Mouse (Mus musculus) adrenal gland, postnatal 10 days (tissue): ENCODE measurements around the gene Mpc1. TPM values are rescaled to one million over a fixed set of nuclear protein-coding genes. Genes with fewer than 3 reads are reported as not detected.

Source experiments
- DNase-seq: peaks from one replicate; pipeline ENCODE4 v3.0.0; 2021; ENCODE audit warnings: mixed read lengths
- long read RNA-seq, 2 experiments: library from polyadenylated mRNA; stranded (forward); transcript quantifications; one replicate each; pipeline ENCODE4 v2.0.0; 2021
- total RNA-seq, 2 experiments: library from RNA; stranded (reverse); gene quantifications; 2 replicates each; pipeline ENCODE4 v1.2.3; 2021

Mpc1 gene
- total RNA-seq = 100 to 1,000 TPM; 347 to 385 TPM
- long read RNA-seq, experiment 1, partial matches to known transcripts = 1 of 475 reads
- long read RNA-seq, experiment 1, other reads (novel, unspliced or antisense) = 470 of 475 reads
- long read RNA-seq, experiment 2, partial matches to known transcripts = 1 of 222 reads
- long read RNA-seq, experiment 2, other reads (novel, unspliced or antisense) = 220 of 222 reads

DNA sequence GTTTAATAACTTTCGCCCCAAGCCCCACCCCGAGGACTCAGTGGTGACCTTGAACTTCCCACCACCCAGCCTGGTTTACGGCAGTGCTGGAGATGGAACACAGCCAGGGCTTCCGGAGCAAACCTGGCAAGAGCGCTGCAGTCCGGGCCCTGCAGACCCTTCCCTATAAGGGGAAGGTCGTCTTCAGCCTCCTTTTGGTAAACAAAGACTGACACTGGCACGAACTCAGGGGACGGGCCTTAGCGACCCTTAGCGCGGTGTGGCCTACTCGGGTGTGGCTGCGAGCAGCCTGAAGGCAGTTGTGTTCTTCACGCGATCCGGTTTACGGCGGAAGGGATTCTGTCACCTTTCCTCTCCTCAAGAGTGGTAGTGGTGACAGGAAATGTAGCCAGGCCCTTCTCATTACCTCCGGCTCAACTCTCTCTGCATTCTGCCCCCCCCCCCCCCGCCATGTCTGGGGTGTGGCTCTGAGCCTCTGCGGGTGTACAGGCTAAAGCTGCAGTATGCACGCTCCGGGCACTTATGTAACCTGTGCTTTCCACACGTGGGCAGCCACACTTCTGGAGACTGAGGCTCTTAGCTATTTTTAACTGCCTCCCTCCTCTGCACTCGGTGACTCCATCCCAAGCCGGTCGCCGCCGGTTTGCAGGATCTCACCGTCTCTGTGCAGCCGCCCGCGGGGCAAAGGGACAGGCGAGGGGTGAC is at the start of gene Mpc1:
TSS of gene Mpc1 (plus strand) at position 84 of the 705 bp plus-strand sequence.
- peak; percentile 85 for DNase-seq

DNA sequence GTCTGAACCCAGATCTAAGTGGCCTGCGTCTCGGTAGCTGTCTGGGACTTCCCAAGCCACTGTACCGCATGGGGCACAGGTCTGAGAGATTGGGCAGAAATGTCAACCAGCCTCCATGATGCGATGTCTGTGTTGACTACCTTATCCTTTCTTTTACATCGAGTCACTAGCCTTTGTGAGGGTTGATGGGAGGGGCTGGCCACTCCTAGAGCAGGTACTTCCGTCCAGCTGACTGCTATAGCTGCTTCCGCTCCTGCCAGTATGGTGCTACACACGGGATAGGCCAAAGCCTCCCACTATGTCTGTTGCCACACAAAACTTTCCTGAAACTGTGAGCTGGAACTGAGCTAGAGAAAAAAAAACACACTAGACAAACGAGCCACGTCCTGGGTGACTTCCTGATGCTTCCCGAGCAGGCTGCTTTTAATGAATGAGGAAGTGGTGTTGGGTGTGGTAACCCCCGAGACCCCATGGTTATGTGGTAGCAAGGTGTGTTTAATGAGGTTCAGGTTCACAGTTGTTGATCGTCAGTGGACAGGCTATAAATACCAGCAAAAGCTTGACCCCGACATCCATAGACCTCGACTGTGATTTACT is 49.0 kb upstream of the Mpc1 start:
- DNase-seq = no peak

DNA sequence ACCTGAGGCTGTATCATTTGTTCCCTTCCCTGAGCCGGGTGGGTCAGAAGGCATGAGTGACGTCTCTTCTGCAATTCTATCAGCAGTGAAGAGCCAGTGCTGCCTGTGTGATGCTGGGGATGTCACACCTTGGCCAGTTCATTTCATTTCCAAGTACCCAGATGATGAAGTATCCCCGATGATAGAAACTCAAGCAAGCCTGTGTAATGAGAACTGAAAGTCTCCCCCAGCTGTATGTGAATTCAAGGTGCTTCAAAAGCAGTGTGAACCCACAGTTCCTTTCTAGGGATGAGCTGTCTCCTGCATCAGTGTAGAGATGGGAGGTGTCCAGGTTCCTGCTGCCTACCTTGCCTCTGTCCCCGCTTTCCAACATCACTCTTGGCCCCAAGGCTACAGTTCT is 48.2 kb upstream of the Mpc1 start:
- no peak for DNase-seq

DNA sequence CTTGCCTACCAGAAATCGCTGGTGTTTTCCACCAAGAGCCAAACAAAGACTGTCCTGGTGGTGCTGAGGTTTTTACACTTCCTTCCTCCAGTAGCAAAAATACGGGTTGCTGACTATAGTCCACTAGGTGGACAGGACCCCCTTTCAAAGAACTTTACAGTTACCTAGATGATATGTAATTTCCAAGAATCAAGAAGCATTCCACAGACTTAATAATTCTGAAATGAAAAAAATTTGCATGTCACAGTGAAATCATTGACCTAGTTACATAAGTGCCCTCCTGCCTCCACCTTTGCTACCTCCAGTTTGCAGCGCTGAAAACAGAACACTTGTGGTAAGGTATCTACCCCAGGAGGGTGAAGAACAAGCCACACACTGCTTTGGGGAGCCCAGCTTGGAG is 47.0 kb upstream of the Mpc1 start, which contains the start of gene Ccr6:
TSS of gene Ccr6 (plus strand) at position 301 of the 400 bp plus-strand sequence.
- no peak for DNase-seq

DNA sequence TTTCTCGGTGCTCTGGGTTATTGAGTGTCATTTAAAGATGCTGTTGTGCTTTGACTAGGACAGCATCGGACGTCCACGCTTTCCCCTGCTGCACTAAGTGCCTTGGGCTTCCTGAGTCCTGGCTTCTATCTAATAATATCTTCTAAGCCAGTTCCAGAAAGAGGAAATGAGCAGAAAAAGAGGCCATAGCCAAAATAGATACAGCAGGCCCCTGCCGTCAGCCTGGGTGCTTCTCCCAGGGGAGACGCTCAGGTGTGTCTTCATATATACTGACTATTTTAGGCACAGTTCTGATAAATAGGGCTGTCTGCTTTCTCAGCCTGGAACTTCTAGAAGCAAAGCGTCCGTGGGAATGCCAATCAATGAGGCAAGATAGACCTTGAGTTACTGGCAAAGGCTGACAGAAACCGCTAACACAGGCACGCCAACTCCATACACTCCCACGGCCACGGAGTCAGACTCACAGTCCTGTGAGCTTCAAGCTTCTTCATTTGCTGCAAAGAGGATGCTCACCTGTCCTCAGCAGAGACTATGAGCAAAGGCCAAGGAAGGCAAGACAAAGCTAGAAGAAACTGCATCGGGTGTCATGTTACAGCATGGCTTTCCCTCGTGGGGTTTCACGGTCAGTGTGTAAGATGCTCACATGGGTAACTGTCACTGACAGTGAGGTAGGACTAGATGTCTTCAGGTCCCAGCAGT is 44.5 kb upstream of the Mpc1 start:
- no peak for DNase-seq

DNA sequence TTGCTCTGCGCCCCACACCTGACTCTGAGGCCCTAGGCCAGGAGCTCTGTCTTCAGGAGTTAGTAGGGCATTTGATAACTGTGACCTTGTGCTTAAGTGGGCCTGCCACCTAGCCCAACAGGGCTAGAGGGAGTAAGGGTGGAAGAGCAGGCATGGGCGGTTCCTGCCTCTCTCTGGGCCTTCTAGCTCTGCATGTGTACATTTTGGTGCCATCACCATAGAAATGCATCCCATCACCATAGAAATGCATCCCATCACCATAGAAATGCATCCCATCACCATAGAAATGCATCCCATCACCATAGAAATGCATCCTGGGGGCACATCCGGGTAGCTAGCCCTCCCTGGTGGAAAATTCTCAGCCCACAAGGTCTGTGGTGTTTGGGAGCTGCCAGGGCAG is 43.1 kb upstream of the Mpc1 start:
- DNase-seq = no peak

DNA sequence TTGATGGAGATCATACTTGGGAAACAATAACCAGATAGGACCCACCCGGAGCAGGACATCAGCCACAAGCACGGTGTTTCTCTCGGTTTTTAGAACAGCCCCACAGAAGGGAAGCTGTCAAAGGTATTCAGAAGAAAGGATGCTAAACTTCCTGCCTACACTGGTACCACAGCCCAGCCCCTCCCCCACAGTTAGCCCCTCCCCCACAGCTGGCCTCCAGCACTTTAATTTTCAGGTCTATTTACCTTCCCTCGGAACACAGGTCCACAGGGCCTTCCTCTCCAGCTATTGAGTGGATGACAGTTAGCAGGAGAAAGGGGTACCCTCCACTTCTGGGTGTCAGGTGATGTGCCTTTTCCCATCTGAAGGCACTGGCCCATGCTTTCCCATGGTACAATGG is 42.2 kb upstream of the Mpc1 start:
- no peak for DNase-seq

DNA sequence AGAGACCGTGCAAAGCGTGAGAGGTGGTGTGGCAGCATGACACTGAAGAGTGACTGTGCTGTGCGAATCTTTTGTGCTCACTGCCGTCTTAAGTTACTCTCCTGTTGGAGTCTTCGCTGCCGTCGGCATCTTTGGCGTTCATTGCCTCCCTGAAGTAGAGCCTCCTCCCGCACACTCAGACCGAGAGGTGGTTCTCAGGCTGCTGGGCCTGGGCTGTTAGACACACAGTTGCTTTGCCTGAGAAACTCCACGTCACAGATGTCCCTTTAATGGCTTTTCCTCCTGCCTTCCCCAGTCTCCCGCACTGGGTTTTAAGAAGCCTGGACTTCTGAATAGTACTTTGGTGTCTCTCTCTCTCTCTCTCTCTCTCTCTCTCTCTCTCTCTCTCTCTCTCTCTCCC is 41.1 kb upstream of the Mpc1 start:
- DNase-seq = no peak

DNA sequence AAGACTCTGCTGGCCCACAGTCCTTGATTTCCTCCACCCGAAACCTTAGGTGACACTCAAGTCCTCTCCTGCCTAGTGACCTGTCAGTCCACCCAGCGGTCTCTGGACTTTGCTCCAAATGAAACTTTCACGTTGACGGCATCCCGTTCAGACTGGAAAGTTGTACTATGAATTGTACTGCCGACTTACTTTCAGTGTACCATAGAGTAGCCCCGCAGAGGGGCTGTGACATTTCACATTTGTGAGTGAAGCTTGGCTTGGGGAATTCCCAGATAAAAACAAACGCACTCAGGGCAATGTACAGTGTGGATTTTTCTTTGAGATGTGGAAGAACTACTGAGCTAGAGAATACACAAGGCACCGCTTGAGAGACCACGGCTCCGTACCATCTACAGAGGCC is 40.5 kb upstream of the Mpc1 start:
- DNase-seq = no peak

DNA sequence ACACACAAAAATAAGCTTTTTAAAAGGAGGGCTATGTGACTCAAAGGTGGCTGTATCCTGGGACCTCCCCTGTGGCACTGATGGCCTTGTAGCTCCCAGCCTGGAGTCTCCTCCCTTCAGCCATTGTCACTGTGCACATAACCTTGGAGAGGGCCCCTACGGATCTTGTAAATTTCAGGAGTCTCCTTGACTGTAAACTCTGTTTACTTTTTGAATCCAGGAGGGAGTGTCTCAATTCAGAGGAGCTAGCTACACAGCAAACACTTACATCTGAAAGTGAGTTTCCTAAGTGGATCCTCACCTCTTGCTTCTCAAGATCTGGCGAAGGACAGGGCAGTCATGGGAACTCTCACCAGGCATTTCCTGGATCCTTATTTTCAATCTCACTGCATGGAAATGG is 38.6 kb upstream of the Mpc1 start:
- no peak for DNase-seq

DNA sequence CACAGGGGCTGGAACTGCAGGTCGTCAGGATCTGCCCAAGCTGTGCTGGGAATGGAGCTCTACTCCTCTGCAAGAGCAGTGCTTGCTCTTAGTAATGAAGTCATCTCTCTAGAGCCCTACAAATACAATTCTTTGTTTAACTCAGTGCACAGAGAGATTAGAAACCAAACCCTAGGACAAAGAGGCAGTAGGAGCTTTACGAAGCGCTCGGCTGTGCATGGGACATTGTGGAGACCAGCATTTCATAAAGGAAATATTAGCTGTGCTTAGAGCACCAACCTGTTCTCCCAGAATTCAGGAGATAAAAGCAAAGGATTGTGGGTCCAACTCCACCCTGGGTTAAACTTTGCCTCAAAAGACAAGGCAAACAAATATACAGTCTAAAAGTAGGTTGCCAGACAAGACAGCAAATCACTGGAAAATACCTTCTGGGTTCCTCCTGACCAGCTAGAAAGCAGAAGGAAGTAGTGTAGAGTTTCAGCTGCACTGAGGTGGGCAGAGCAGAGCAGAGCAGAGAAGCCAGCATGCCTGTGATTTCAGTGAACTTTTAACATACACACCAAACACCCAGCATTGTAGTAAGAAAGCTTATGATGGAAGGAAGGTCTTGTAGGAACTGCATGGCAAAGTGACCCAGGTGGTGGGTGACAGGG is 36.5 kb upstream of the Mpc1 start:
- no peak for DNase-seq

DNA sequence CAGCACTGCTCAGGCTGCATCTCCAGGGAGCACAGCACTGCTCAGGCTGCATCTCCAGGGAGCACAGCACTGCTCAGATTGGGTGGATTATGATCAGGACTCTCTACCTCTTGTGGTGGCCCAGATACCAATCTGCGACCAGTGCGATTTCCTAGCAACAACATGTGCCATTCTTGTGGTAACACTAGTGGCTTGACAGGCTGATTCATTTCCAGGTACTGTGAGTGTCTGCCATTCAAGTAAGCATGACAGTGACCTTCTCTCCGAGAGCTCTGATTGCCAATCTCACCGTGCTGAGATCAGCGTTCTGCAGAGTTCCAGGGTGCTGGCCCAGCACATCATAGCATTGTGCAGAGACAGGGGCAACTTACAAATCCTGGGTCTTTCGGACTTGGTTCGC is 31.0 kb upstream of the Mpc1 start:
- DNase-seq = no peak

DNA sequence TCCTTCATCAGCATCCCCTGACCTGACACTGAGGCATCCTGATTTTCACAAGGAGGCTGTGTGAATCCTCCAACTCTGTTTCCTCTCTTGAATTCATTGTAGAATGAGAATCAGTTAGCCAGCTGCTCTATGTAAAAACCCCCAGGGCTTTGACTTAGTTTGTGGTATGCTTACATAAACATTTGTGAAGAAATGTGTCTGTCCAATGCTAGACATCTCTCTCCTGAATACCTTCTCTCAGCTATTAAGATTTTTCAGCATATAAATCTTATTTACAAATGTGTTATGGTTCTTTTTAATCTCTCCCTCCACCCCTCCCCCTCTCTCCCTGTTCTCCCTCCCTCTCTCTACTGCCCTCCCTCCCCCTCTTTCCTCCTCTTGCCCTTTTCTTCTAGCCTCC is 28.4 kb upstream of the Mpc1 start:
- DNase-seq = no peak

DNA sequence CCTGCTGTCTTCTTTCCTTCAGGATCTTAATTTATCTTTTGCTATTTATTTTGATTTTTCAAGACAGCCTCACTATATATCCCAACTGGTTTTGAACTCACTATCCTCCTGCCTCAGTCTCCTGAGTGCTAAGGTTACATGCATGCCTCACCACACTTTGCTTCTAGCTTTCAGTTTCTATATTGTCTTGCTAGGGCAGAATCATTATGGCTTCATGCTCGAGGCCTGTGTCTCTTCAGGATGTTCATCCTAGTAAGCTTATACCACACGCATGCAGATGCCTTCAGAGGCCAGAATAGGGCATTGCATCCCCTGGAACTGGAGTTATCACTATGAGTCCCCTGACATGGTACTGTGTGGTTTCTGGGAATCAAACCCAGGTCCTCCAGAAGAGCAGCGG is 27.8 kb upstream of the Mpc1 start:
- DNase-seq = no peak

DNA sequence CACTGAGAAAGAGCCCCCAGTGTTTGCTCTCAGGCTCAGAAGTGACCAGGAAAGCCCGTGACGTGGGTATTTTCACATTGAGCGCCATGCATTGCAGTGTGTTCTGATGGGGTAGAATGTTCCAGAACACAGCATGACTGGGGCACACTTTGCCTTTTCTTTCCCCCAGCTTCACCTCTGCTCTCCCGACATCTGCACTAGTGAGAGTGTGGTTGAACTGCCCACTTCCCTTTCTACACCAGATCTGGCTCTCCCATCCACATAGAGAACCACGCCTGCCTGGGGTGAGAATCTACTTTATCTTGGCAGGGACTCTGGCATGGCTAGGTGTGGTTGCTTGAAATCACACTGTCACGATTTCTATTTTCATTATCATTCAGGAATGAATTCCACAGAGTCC is 27.1 kb upstream of the Mpc1 start:
- no peak for DNase-seq

DNA sequence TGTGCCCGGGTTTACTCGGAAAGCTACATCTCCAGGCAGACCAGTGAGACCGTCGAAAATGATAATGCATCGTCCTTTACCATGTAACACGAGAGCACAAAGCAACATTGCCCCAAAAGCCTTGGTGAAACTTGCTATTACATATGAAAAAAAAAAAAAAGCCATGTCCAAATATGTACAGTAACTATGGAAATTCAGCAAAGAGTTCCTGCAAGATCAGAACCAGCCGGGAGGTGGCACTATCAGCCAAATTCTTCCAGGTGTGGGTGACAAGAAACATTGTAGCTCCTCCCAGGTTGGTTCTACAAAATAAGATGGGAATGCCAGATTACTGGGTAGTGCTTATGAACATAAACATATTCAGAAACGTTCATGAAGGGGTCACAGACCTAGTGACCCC is 25.7 kb upstream of the Mpc1 start:
- DNase-seq = no peak

DNA sequence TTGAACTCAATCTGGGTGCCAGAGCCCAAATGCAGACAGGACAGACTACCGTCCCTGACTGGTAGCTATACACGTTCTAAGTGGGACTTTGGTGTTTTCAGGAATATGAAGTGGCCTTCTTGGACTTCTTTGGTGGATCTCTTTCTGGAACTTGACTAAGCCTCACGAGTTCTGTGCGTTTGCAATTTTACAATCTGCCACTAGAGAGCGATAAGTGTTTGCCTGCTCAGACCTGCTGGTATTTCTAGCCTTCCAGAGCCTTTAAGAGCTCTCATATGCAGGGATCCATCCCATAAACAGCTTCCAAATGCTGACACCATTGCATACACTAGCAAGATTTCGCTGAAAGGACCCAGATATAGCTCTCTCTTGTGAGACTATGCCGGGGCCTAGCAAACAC is 18.1 kb upstream of the Mpc1 start:
- DNase-seq = peak; percentile 58

DNA sequence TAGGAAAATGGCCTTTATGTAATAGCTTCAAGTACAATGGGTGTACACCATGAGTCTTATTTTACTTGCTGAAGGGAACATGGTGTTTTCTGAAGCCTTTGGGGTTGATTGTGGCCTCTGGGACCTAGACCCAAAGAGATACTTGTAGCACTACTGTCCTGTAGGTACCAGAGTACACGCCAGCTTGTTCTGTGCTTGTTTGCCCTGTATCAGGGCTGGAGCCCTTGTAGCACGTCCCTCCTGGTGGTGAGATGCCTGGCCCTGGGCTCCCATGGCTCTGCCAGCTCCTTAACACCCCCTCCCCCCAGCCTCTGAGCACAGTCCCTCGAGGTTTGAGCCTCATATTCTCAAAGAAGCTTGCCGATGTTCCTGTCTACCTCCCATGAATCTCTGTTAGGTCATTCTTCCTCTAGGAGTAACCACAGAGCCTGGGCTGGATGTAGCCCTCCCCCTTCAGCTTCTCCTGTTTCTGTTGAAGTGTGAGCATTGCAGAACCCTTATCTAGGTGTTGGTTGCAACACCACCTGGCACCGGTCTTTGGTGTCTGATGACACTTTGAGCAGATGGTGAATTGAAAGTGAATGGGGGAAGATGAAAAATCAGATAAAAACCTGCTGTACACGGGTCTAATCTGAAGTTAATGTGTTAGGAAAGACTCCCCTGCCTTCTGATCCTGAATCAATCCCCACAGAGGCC is 10.5 kb upstream of the Mpc1 start:
- no peak for DNase-seq

DNA sequence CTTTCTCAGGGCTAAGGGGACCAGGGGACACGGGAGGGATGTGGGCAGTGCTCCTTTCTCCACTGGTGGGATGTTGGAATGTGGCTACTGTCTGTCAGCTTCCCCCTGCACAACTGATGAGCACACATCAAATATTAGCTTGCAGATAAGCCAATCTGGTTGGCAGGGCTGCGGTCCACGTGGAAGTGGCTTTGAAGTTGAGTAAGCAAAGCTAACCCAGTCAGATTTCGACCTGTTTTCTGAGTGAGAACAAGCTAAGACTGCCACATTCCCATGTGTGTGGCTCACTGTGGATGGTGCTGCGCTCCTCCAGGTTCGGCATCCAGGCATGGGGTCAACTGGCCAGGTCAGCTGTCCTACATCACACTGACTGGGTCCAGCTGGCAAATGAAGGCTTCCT is 9.8 kb upstream of the Mpc1 start:
- DNase-seq = peak; percentile 20

DNA sequence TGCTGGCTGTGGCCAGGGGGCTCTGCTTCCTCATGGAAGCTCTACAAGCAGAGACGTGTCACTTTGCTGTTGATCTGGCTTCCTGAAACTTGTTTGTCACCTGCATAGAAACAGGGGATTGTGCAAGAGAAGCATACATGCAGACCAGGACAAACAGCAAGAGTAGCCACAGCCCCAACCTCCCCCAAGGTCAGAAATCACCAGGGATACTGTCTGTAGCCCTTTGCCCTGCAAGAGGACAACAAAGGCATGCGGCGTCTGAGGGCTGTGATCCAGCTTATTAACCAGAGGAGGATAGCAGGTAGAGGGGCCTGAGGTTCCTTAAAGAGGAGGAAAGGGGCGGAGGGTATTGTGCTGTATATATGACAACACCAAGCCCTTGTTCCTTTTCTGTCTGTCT is 6.6 kb upstream of the Mpc1 start:
- DNase-seq = no peak

DNA sequence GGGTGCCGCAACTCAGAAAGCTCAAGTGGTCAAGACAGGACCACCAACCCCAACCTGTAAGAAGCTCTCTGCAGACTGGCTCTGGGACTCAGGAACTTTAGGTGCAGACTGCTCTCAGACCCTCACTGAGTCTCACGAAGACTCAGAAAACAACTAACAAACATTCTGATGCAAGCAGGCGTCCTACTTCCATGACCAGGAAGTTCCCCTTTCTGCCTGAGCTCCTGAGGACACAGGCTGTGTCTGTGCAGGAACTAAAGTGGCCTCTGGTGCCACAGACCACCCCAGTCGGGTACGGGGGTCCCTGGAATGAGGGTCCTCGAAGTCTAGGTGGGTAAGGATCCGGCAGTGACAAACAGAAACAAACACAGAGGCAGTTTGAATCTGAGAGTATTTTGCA is 6.0 kb upstream of the Mpc1 start:
- no peak for DNase-seq

DNA sequence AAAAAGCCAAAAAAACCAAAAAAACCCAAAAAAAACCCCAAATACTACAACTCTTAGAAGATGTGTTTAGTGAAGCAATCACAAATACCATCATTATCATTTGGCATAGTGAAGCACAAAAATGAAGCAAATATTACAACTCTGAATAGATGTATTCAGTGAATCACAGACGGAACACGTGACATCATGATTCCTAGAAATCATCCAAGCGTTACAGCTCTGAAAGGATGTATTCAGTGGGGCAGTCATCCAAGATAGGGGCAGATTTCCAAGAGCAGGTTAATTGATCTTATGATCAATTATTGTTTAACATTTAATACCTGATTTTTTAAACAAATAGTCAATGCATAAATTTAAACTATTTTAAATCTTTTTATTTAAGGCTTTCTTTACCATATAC is 5.4 kb upstream of the Mpc1 start:
- no peak for DNase-seq
